Mouse (Mus musculus) cerebellum, adult 2 months (tissue): ENCODE results near the gene Tmem229a.

Experiments used
- CTCF ChIP-seq: fragments of 200-500 bp; IDR thresholded peaks from 2 replicates; pipeline ENCODE4 v1.5.1; 2011; ENCODE audit warnings: low read depth, mild to moderate bottlenecking, control low read depth, low read length, moderate library complexity, borderline replicate concordance; ENCODE audit not compliant: insufficient read depth
- POLR2A ChIP-seq: fragments of 200-500 bp; IDR thresholded peaks from 2 replicates; pipeline ENCODE4 v1.6.1; 2011; ENCODE audit warnings: low read length, control low read depth, borderline replicate concordance; ENCODE audit not compliant: insufficient read depth

GRCm38 (mm10) chr6:24925076-24925785 is 30.9 kb downstream of the Tmem229a start:
- TF ChIP-seq POLR2A, result no peak
- no peak for TF ChIP-seq CTCF
